Mouse (Mus musculus) G1E (cell line): Measurements from ENCODE around the gene Plcb4. TPM values are rescaled to one million over a fixed set of nuclear protein-coding genes. Genes with fewer than 3 reads are reported as not detected.
A peak's percentile ranks its signal among the peaks of the same experiment; 100 is the strongest.
"Not testable (repeated sequence)": the region's sequence is repeated elsewhere in the genome, so short reads cannot be mapped to it uniquely, and the experiment has no call there.

Experiments used
- ATAC-seq: 2 replicates; pipeline ENCODE4 v1.8.0; 2016; ENCODE audit warnings: mild to moderate bottlenecking; ENCODE audit not compliant: insufficient number of reproducible peaks, poor library complexity, low FRiP score, severe bottlenecking; ENCODE audit errors: extremely low read depth
- DNase-seq: peaks from one replicate; pipeline ENCODE4 v3.0.0; 2012; ENCODE audit warnings: low spot score
- H3K27me3 ChIP-seq: 2 replicates; pipeline ENCODE4 v1.6.1; 2012; ENCODE audit warnings: mild to moderate bottlenecking, low read length, inconsistent platforms; ENCODE audit not compliant: insufficient read depth
- H3K36me3 ChIP-seq: replicated peaks from 2 replicates; pipeline ENCODE3; 2012; ENCODE audit warnings: mild to moderate bottlenecking, inconsistent platforms
- H3K4me1 ChIP-seq: 2 replicates; pipeline ENCODE4 v1.6.1; 2012; ENCODE audit warnings: low read depth, low read length, inconsistent platforms, mixed read lengths; ENCODE audit not compliant: insufficient read depth
- H3K4me3 ChIP-seq: 2 replicates; pipeline ENCODE4 v1.5.1; 2012; ENCODE audit warnings: low read depth, mild to moderate bottlenecking, inconsistent platforms, low read length, moderate library complexity, mixed read lengths
- H3K9me3 ChIP-seq: replicated peaks from 2 replicates; pipeline ENCODE4 v1.6.1; 2012; ENCODE audit warnings: inconsistent platforms
- CTCF ChIP-seq: IDR thresholded peaks from 2 replicates; pipeline ENCODE4 v1.5.1; 2012; ENCODE audit warnings: low read depth, low read length, inconsistent platforms, mixed read lengths
- GATA1 ChIP-seq: IDR thresholded peaks from 2 replicates; pipeline ENCODE4 v1.6.1; 2012; ENCODE audit warnings: borderline replicate concordance, low read length, inconsistent platforms, mixed read lengths
- GATA2 ChIP-seq: IDR thresholded peaks from 2 replicates; pipeline ENCODE4 v1.6.1; 2012; ENCODE audit warnings: low read depth, low read length, inconsistent platforms, borderline replicate concordance
- POLR2AphosphoS5 ChIP-seq: IDR thresholded peaks from 2 replicates; pipeline ENCODE4 v1.6.1; 2012; ENCODE audit warnings: low read depth, low read length, inconsistent platforms; ENCODE audit not compliant: insufficient replicate concordance
- TAL1 ChIP-seq: conservative IDR thresholded peaks from 2 replicates; pipeline ENCODE4 v1.6.1; 2012; ENCODE audit warnings: low read depth, low read length, inconsistent platforms, mixed read lengths
- polyA plus RNA-seq: library from polyadenylated mRNA; stranded (reverse); fragments of >175 nt; gene quantifications from 2 replicates; pipeline ENCODE4 v1.2.3, GENCODE M21; 2012
- total RNA-seq, 2 experiments: library from RNA; stranded (forward) in 1 of 2; stranded (reverse) in 1 of 2; fragments of 200-1000 nt in 1 of 2; fragments of >200 nt in 1 of 2; fragmentation: Nextera tagmentation in 1 of 2; gene quantifications; 2 replicates each; pipeline ENCODE4 v1.2.3; 2014 to 2017

Plcb4 gene
- total and polyA plus RNA-seq, 3 experiments: 0.27 TPM; not detected in 2

- H3K4me3 ChIP-seq: no peak overlapping the region
- H3K27me3 ChIP-seq: no peaks in the 10 kb centered on the region
- TF ChIP-seq GATA1 (no peak), POLR2AphosphoS5 (no peak), TAL1 (no peak), GATA2 (no peak), CTCF (no peak)
- no peak for DNase-seq
- peaks cover 39% of the 10 kb centered on the region for H3K9me3 ChIP-seq
- no peaks in the 10 kb centered on the region for H3K4me1 ChIP-seq
- ATAC-seq: no peak
- H3K36me3 ChIP-seq: no peaks in the 10 kb centered on the region
Measured at GRCm38 (mm10) chr2:135978790-135979189, 320.0 kb downstream of the Plcb4 start.

- ATAC-seq (no peak), DNase-seq (no peak)
- H3K4me1 ChIP-seq: no peaks in the 10 kb centered on the region
- no peaks in the 10 kb centered on the region for H3K36me3 ChIP-seq
- H3K27me3 ChIP-seq: no peaks in the 10 kb centered on the region
- H3K9me3 ChIP-seq: peaks cover 48% of the 10 kb centered on the region
- no peak for TF ChIP-seq POLR2AphosphoS5
- no peak overlapping the region for H3K4me3 ChIP-seq
Measured at GRCm38 (mm10) chr2:135980428-135980827, 321.6 kb downstream of the Plcb4 start.

GRCm38 (mm10) chr2:135983972-135984371, 325.2 kb downstream of the Plcb4 start:
- no peak for TF ChIP-seq GATA1
- TF ChIP-seq TAL1: no peak
- TF ChIP-seq POLR2AphosphoS5: no peak
- no peak for TF ChIP-seq GATA2
- no peaks in the 10 kb centered on the region for H3K36me3 ChIP-seq
- no peak for DNase-seq
- H3K9me3 ChIP-seq: peaks cover 40% of the 10 kb centered on the region
- H3K27me3 ChIP-seq: no peaks in the 10 kb centered on the region
- no peak for ATAC-seq
- H3K4me3 ChIP-seq: no peak overlapping the region
- no peaks in the 10 kb centered on the region for H3K4me1 ChIP-seq

- TF ChIP-seq POLR2AphosphoS5 (no peak), GATA1 (no peak), TAL1 (no peak), CTCF (no peak), GATA2 (no peak)
- no peak overlapping the region for H3K4me3 ChIP-seq
- no peaks in the 10 kb centered on the region for H3K36me3 ChIP-seq
- DNase-seq (no peak), ATAC-seq (no peak)
- H3K4me1 ChIP-seq: no peaks in the 10 kb centered on the region
- no peaks in the 10 kb centered on the region for H3K27me3 ChIP-seq
- H3K9me3 ChIP-seq: peaks cover 38% of the 10 kb centered on the region
Measured at GRCm38 (mm10) chr2:135985536-135986265, 326.9 kb downstream of the Plcb4 start.

- peak; percentile 67 for ATAC-seq
- H3K9me3 ChIP-seq: peaks cover 46% of the 10 kb centered on the region
- H3K36me3 ChIP-seq, H3K4me3 ChIP-seq, DNase-seq, H3K4me1 ChIP-seq, H3K27me3 ChIP-seq: not testable (repeated sequence)
Measured at GRCm38 (mm10) chr2:135988475-135988874, 329.7 kb downstream of the Plcb4 start.

GRCm38 (mm10) chr2:135990686-135991085, 331.9 kb downstream of the Plcb4 start:
- H3K4me3 ChIP-seq, ATAC-seq: not testable (repeated sequence)

GRCm38 (mm10) chr2:135993314-135993713, 334.5 kb downstream of the Plcb4 start:
- TF ChIP-seq TAL1: no peak
- TF ChIP-seq POLR2AphosphoS5: no peak
- no peak for TF ChIP-seq GATA1

More at GRCm38 (mm10) chr2:135990686-135991085, 331.9 kb downstream of the Plcb4 start:
- H3K9me3 ChIP-seq: peaks cover 47% of the 10 kb centered on the region
- not testable (repeated sequence) for H3K36me3 ChIP-seq, H3K27me3 ChIP-seq, DNase-seq, H3K4me1 ChIP-seq

More at GRCm38 (mm10) chr2:135993314-135993713, 334.5 kb downstream of the Plcb4 start:
- no peaks in the 10 kb centered on the region for H3K36me3 ChIP-seq
- ATAC-seq (no peak), DNase-seq (no peak)
- no peaks in the 10 kb centered on the region for H3K27me3 ChIP-seq
- no peak overlapping the region for H3K4me3 ChIP-seq
- peaks cover 56% of the 10 kb centered on the region for H3K9me3 ChIP-seq
- no peaks in the 10 kb centered on the region for H3K4me1 ChIP-seq
